Mouse (Mus musculus) cerebellum, adult 2 months (tissue): ENCODE data around the gene Fgf18.

Source experiments
- CTCF ChIP-seq: fragments of 200-500 bp; IDR thresholded peaks from 2 replicates; pipeline ENCODE4 v1.5.1; 2011; ENCODE audit warnings: low read depth, mild to moderate bottlenecking, control low read depth, low read length, moderate library complexity, borderline replicate concordance; ENCODE audit not compliant: insufficient read depth
- POLR2A ChIP-seq: fragments of 200-500 bp; IDR thresholded peaks from 2 replicates; pipeline ENCODE4 v1.6.1; 2011; ENCODE audit warnings: low read length, control low read depth, borderline replicate concordance; ENCODE audit not compliant: insufficient read depth

- no peak for TF ChIP-seq POLR2A
- no peak for TF ChIP-seq CTCF
Observed at GRCm38 (mm10) chr11:33103291-33103943, 43.8 kb downstream of the Fgf18 start.
